Mouse (Mus musculus) cerebellum, adult 2 months (tissue): ENCODE results near the gene Sfrp2. TPM values are rescaled to one million over a fixed set of nuclear protein-coding genes. Genes with fewer than 3 reads are reported as not detected.
A peak's percentile ranks its signal among the peaks of the same experiment; 100 is the strongest.

Experiments
- DNase-seq, 2 experiments: peaks; one replicate each; pipeline ENCODE4 v3.0.0; 2021
- H3K27ac ChIP-seq: fragments of 200-500 bp; 2 replicates; pipeline ENCODE4 v1.5.1; 2012; ENCODE audit warnings: low read length, control low read depth, inconsistent platforms; ENCODE audit not compliant: insufficient read depth
- H3K27me3 ChIP-seq: fragments of 200-500 bp; 2 replicates; pipeline ENCODE4 v1.6.1; 2012; ENCODE audit warnings: inconsistent platforms, mild to moderate bottlenecking, low read length, moderate library complexity; ENCODE audit not compliant: control insufficient read depth, insufficient read depth
- H3K4me1 ChIP-seq: fragments of 200-500 bp; 2 replicates; pipeline ENCODE4 v1.6.1; 2011; ENCODE audit warnings: low read length; ENCODE audit not compliant: control insufficient read depth, insufficient read depth
- H3K4me3 ChIP-seq: fragments of 200-500 bp; replicated peaks from 2 replicates; pipeline ENCODE3; 2011; ENCODE audit warnings: mild to moderate bottlenecking, low read depth, low read length, control low read depth; ENCODE audit not compliant: insufficient read depth
- CTCF ChIP-seq: fragments of 200-500 bp; IDR thresholded peaks from 2 replicates; pipeline ENCODE4 v1.5.1; 2011; ENCODE audit warnings: low read depth, mild to moderate bottlenecking, control low read depth, low read length, moderate library complexity, borderline replicate concordance; ENCODE audit not compliant: insufficient read depth
- POLR2A ChIP-seq: fragments of 200-500 bp; IDR thresholded peaks from 2 replicates; pipeline ENCODE4 v1.6.1; 2011; ENCODE audit warnings: low read length, control low read depth, borderline replicate concordance; ENCODE audit not compliant: insufficient read depth
- WGBS: fragments of 180-500 bp; shearing (Covaris S2); methylation state at CpG from one replicate; pipeline ENCODE4 v1.1.7; 2018; 5-methylcytosine and 5-hydroxymethylcytosine counted together
- polyA plus RNA-seq: library from polyadenylated mRNA; depleted of rRNA; stranded (reverse); fragments of >200 nt; gene quantifications from 2 replicates; pipeline ENCODE4 v1.2.3, GENCODE M21; 2012

Sfrp2 gene
- polyA plus RNA-seq, 1 experiment, result 5.8 TPM

DNA sequence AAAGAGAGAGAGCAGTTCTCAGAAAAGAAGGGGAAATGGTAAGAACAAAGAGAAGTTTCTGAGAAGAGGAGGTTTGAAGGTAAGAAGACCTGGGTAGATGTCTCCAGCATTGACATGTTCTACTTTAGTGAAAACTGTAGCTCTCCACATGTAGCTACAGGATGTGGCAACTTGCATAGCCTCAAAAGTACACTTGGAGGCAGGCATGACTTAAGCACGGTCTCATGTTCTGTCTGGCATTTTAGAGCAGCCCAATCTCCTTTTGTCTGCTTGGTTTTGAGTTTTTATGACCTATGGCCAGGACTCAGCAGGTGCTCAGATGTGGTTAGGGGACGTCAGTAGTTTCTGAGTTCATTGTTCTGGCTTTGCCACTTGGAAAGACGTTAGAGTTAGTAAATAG is 25.3 kb downstream of the Sfrp2 start:
- DNase-seq, result no peak
- Histone ChIP-seq H3K27me3 (no peaks in the 10 kb centered on the region; the same call in 1 of the 2 replicates), H3K27ac (no peak overlapping the region), H3K4me3 (no peak overlapping the region), H3K4me1 (0 out of 2 replicates have a peak, but pooled peaks cover 3% of the 10 kb centered on the region)
- WGBS, result 58% methylated on average over 3 of the region's 3 CpGs
- no peak for TF ChIP-seq POLR2A
- TF ChIP-seq CTCF, result no peak

DNA sequence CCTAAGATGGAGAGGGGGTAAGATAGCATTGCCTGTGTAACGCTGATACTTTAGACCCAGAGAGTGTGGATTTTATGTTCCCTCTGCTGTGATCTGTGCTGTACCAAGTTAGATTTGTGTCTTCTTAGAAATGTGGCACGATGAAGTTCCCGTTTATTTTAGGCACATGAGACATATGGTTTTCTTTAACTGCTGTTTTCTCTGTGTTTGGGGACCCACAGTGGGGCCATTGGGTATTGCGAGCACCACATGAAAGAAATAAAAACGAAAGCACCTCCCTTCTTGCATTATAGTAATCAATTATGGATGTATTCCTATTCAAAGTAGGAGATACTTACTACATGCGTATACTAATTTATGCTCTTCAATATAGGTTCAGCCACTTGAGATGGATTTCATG is 31.0 kb downstream of the Sfrp2 start:
- DNase-seq, result no peak
- Histone ChIP-seq H3K27me3 (no peaks in the 10 kb centered on the region), H3K4me1 (no peaks in the 10 kb centered on the region), H3K27ac (no peak overlapping the region), H3K4me3 (no peak overlapping the region)
- no peak for TF ChIP-seq POLR2A
- TF ChIP-seq CTCF, result no peak
- 67% methylated on average over 6 of the region's 6 CpGs for WGBS

GRCm38 (mm10) chr3:83797828-83798227 is 31.7 kb downstream of the Sfrp2 start:
- 9% methylated on average over 10 of the region's 10 CpGs for WGBS
- TF ChIP-seq CTCF (peak; percentile 27; the same call in 1 of the 2 replicates), POLR2A (no peak)
- Histone ChIP-seq H3K27ac (no peak overlapping the region), H3K4me1 (no peaks in the 10 kb centered on the region), H3K4me3 (no peak overlapping the region), H3K27me3 (no peaks in the 10 kb centered on the region)
- peak; percentile 18 to 24 for DNase-seq

DNA sequence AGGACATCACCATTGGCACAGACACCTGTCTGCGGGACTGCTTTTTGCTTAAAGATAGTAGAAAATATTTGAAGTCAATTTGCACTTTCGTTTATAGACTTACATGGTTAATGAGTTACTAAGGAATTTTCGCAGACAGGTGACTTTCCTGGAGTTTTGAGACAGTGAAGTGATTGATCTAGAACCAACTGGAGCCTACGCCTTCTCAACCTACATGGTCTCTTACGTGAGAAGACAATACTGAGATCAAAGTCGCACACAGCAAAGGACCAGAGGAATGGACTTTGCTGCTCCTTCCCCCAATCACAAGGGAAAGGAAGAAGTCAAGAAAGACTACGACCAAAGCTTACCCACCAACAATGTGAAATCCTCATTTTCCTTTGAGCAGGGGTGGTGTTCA is 33.4 kb downstream of the Sfrp2 start:
- no peak for TF ChIP-seq POLR2A
- TF ChIP-seq CTCF, result no peak
- H3K4me1 ChIP-seq, result no peaks in the 10 kb centered on the region
- H3K27me3 ChIP-seq, result no peaks in the 10 kb centered on the region
- no peak overlapping the region for H3K27ac ChIP-seq
- 94% methylated on average over 7 of the region's 7 CpGs for WGBS
- no peak for DNase-seq
- H3K4me3 ChIP-seq, result no peak overlapping the region

DNA sequence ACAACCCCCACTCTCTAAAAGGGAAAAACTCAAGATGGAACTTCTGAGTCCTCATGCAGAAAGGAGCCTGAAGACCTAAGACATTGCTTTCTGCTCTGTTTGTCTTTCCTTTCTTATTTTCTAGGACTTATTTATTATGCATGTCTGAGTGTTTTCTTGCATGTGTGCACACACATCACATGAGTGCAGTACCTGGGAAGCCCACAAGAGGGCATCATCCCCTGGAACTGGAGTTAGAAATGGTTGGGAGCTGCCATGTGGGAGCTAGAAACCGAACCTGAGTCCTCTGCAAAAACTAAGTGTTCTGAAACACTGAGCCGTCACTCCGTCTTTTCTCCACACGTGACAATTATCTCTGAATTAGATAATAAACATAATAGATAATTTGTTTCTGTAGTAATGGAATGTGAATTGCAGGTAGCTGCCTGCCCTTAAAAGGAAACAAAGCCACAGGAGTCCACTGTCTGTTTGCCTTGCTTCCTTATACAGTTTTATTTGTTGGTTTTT is 35.6 kb downstream of the Sfrp2 start:
- Histone ChIP-seq H3K4me1 (no peaks in the 10 kb centered on the region), H3K4me3 (no peak overlapping the region), H3K27me3 (no peaks in the 10 kb centered on the region), H3K27ac (no peak overlapping the region)
- WGBS, result 96% methylated on average over 4 of the region's 4 CpGs
- no peak for DNase-seq
- TF ChIP-seq POLR2A (no peak), CTCF (no peak)

DNA sequence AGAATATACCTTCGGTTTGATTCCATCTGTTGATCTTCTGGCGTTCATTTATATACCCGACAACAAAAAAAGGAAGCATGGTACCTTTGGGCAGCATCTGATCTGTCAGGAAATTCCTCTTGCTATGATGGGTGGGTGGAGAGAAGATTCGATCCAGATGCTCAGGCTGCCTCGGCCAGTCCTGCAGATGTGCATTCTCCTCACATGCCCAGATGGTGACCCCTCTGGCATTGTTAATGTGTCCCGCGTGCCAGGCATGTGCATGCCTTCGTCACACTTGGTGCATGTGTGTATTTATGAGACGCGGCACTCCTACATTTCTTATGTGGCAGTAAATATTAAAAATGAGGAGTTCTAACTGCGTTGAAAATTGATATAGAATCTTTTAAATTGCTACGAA is 42.4 kb downstream of the Sfrp2 start:
- Histone ChIP-seq H3K27ac (no peak overlapping the region), H3K27me3 (no peaks in the 10 kb centered on the region), H3K4me3 (no peak overlapping the region), H3K4me1 (no peaks in the 10 kb centered on the region)
- WGBS, result 87% methylated on average over 12 of the region's 12 CpGs
- no peak for DNase-seq
- TF ChIP-seq CTCF (no peak), POLR2A (no peak)

GRCm38 (mm10) chr3:83811987-83812386 is 45.9 kb downstream of the Sfrp2 start:
- H3K27me3 ChIP-seq, result no peaks in the 10 kb centered on the region
- no peaks in the 10 kb centered on the region for H3K4me1 ChIP-seq
- WGBS, result 78% methylated on average over 7 of the region's 7 CpGs
- no peak overlapping the region for H3K4me3 ChIP-seq
- H3K27ac ChIP-seq, result no peak overlapping the region
- TF ChIP-seq POLR2A, result no peak
- TF ChIP-seq CTCF, result no peak
- DNase-seq, result no peak

DNA sequence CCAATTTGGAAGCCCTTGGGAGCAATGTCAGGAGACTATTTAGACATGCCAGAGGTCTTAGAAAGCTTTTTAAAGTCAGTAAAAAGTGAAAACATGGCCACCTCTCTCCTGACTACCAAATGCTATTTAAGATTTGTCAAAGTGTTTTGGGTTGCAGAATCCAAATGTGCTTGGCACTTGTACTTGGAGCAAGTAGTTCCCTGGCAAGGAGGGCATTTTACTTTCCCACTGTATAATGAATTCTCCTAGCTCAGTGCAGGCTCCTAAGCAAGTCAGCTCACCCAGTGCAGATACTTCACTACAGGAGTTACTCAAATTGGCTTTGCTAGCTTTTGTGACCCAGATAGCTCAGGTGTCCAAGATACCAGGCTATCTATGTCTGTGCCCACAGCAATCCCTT is 46.7 kb downstream of the Sfrp2 start:
- Histone ChIP-seq H3K27me3 (no peaks in the 10 kb centered on the region), H3K4me3 (no peak overlapping the region), H3K4me1 (no peaks in the 10 kb centered on the region), H3K27ac (no peak overlapping the region)
- peak in 1 of 2 experiments; percentile 5 for DNase-seq
- TF ChIP-seq CTCF, result no peak
- TF ChIP-seq POLR2A, result no peak
